Mouse (Mus musculus) megakaryocyte, adult 5-6 weeks (primary cell): Measurements from ENCODE around the gene Ankar. TPM values are rescaled to one million over a fixed set of nuclear protein-coding genes. Genes with fewer than 3 reads are reported as not detected.
A peak's percentile ranks its signal among the peaks of the same experiment; 100 is the strongest.

Experiments used
- ATAC-seq: 2 replicates; pipeline ENCODE4 v1.8.0; 2016; ENCODE audit warnings: mild to moderate bottlenecking, inconsistent platforms; ENCODE audit not compliant: poor library complexity, severe bottlenecking
- total RNA-seq, 2 experiments: library from RNA; stranded (forward) in 1 of 2; stranded (reverse) in 1 of 2; fragments of 153-499, 151-499 nt in 1 of 2; fragments of 221-1000, 200-1000 nt in 1 of 2; gene quantifications; 2 replicates each; pipeline versions ENCODE4 v1.2.3 to v1.2.4; 2015 to 2017

Gene Ankar
- total RNA-seq, 2 experiments from 2014 or later, result not detected

GRCm38 (mm10) chr1:72714547-72714946, 14.2 kb upstream of the Ankar start:
- no peak for ATAC-seq

GRCm38 (mm10) chr1:72711684-72712083, 11.3 kb upstream of the Ankar start:
- ATAC-seq, result 0 out of 2 replicates have a peak, but pooled peaks have one; percentile 6

- peak; percentile 95 for ATAC-seq
Measured at GRCm38 (mm10) chr1:72710753-72711653, 10.6 kb upstream of the Ankar start, which contains the start of gene Rpl37a. TSS of gene Rpl37a (plus strand) at chr1:72711290.

- no peak for ATAC-seq
Measured at GRCm38 (mm10) chr1:72707525-72707924, 7.1 kb upstream of the Ankar start.

GRCm38 (mm10) chr1:72698651-72699050, 1.7 kb downstream of the Ankar start:
- no peak for ATAC-seq

GRCm38 (mm10) chr1:72696256-72696655, 4.1 kb downstream of the Ankar start:
- no peak for ATAC-seq

- no peak for ATAC-seq
Measured at GRCm38 (mm10) chr1:72673070-72673469, 27.3 kb downstream of the Ankar start.

GRCm38 (mm10) chr1:72640658-72641410, 59.5 kb downstream of the Ankar start:
- peak; percentile 87 for ATAC-seq

GRCm38 (mm10) chr1:72635221-72635620, 65.2 kb downstream of the Ankar start:
- ATAC-seq, result no peak

- ATAC-seq, result no peak
Measured at GRCm38 (mm10) chr1:72612172-72612571, 88.2 kb downstream of the Ankar start.

GRCm38 (mm10) chr1:72609887-72610877, 90.2 kb downstream of the Ankar start:
- no peak for ATAC-seq

GRCm38 (mm10) chr1:72609129-72609528, 91.2 kb downstream of the Ankar start:
- no peak for ATAC-seq

- ATAC-seq, result no peak
Measured at GRCm38 (mm10) chr1:72606186-72606673, 94.1 kb downstream of the Ankar start.

- no peak for ATAC-seq
Measured at GRCm38 (mm10) chr1:72602803-72603202, 97.6 kb downstream of the Ankar start.

- no peak for ATAC-seq
Measured at GRCm38 (mm10) chr1:72602186-72602585, 98.2 kb downstream of the Ankar start.

- no peak for ATAC-seq
Measured at GRCm38 (mm10) chr1:72601233-72601632, 99.1 kb downstream of the Ankar start.

GRCm38 (mm10) chr1:72600778-72601177, 99.6 kb downstream of the Ankar start:
- ATAC-seq, result no peak

GRCm38 (mm10) chr1:72599146-72600101, 101.0 kb downstream of the Ankar start:
- no peak for ATAC-seq

- ATAC-seq, result no peak
Measured at GRCm38 (mm10) chr1:72596231-72596630, 104.1 kb downstream of the Ankar start.
